Mouse (Mus musculus) sigmoid colon, adult 10 weeks (tissue): Measurements from ENCODE around the gene Gpha2. TPM values are rescaled to one million over a fixed set of nuclear protein-coding genes. Genes with fewer than 3 reads are reported as not detected.

Source experiments
- polyA plus RNA-seq: library from polyadenylated mRNA; stranded (reverse); fragments of 350-450 nt; fragmentation: Illumina TruSeq; extraction: RNeasy Lipid Tissue Mini Kit (QIAGEN cat#74804); gene quantifications from one replicate; pipeline ENCODE4 v1.2.3, GENCODE M21; 2014; ENCODE audit warnings: low read depth, low replicate concordance

Gene Gpha2
- not detected for polyA plus RNA-seq

DNA sequence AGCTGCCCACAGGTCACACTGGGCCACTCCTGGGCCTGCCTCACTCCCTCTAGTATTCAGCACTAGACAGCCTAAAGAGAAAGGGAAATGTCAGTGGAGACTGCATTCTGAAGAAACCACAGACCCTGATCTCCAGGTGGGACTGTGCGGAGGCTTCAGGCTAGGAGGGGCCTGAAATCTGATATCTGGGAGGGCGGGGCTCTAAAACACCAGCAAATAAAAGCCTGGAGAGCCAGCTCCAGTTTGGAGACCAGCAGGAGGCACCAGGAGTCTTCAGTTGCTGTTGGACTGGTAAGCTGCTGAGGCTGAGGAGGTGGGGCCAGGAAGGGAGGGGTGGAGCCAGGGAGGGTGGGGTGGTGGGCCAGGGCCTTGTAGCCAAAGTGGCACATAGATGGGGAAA, at the start of gene Gpha2:
Gpha2 (plus strand) TSS at position 246 of the 400 bp plus-strand sequence.

DNA sequence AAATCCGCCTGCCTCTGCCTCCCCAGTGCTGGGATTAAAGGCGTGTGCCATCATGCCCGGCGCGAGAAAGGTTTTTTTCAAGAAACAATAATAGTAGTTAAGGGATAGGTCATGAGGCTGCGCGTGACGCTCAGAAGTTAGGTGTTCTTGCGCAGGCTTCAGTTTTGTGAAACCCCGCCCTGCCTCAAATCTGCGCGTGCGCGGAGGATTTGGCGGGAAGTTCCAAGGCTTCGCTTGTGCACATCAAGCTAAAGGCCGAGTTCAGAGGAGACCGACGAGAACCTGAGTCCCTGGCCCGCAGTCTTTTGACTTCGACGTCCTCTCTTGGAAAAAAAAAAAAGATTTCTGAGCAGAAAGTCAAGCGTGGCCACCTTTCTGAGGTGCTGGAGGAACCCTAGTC, 42.0 kb upstream of the Gpha2 start, which contains the start of gene Majin:
Majin (plus strand) TSS at position 258 of the 400 bp plus-strand sequence.

DNA sequence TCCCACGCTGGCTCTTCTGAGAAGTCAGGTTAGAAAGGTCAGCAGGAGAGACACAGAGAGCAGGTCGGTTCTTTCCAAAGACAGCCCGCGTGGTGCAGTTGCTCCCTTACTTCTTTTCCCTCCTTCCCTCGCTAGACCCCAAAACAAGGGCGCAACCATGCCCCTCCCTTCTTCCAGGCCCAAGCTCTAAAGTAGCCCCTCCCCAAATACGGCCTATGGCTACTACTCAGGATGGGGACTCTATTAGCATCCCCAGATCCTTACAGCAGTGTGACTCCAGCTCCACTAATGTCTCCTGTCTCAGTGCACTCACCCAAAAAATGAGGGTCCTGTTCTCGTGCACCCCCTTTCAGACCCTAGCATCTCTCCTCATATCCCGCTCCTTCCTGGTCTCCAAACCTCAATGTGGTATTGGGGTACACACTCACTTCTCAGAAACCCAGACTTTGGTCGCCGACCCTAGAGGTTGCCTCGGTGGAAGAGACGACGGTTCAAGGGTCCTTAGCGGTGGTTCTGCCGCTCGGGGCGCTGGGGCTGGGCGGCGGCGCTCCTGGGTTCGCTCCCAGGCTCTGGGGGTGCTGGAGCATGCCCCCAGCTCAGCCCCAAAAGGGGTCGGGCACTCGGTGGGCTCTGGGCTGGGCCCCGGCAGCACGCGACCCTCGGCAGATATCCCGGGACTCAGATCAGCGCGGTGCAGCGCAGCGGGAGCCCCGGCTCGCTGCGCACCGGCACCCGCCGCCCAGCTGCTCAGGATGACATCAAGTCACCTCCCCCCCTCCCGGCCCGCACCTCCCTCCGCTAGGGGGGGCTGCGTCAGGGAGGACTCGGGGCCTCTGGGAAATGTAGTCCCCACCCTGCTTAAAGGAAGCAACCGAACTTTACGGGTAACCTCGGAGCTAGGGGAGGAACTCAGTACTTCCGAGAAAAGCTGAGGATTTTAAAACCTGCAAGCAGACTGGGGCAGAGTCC, 9.2 kb downstream of the Gpha2 start, which contains the start of gene Ppp2r5b:
Ppp2r5b (minus strand) TSS at position 789 of the 969 bp plus-strand sequence.

DNA sequence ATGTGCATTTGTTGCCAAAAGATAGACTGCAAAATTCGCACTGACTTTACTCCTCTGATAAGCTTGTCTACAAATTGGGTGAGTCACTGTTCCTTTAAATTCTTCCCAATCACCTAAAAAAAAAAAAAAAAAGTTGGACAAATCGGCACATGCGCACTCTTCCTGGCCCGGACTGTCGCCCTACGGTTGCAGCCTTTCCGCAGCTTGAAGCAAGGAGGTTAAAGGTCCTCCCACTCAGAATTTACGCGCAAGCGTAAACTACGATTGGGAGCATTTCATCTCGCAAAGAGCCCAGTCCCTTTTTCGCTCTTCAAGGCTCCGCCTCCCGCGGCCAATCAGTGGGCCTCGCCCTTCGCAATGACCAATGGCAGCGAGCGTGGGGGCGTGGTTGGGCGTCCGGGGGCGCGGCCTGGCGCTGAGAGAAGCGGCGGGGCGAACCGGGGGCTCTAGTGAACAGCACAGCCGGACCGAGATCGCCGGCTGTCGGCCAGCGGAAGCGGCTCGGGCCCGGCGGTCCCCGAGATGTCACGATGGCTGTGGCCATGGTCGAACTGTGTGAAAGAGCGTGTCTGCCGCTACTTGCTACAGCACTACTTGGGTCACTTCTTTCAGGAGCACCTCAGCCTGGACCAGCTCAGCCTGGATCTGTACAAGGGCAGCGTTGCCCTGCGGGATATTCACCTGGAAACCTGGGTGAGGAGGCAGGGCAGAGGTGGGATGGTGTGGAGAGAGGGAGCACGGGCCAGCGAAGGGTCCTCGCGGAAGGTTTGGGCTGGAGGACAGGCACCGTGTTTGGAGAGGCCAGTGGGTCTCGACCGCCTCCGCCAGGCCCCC, 15.3 kb downstream of the Gpha2 start, which contains the start of gene Atg2a:
Atg2a (plus strand) TSS at position 395 of the 834 bp plus-strand sequence.

DNA sequence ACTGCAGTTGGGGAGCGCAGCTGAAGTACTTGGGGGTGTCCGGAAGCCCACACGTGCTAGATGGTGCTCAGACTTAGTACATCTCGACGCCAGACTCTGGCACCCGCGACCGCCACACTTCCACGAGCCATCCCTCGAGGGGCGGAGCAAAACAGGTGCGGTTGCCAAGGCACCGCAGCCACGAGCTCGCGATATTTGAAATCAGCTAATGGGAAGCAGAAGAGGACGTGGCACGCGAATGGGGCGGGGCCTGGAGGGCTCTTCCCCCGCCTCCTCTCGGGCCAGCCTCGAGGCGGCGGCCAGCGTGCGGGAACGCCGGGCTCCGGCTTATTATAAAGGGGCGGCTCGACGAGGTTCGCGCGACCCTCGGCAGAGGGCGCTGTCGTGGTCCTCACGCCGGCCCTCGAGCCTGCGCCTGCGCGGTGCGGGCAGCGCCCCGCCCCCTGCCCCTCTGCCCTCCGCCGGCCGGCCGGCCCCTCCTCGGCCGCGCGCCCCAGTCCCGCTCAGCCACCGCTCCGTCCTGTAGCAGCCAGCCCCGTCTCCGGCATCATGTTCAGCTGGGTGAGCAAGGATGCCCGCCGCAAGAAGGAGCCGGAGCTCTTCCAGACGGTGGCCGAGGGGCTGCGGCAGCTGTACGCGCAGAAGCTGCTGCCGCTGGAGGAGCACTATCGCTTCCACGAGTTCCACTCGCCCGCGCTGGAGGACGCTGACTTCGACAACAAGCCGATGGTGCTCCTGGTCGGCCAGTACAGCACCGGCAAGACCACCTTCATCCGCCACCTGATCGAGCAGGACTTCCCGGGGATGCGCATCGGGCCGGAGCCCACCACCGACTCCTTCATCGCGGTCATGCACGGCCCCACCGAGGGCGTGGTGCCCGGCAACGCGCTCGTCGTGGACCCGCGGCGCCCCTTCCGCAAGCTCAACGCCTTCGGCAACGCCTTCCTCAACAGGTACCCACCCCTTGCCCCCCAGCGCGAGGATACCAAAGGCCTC, 50.5 kb downstream of the Gpha2 start, which contains the start of gene Ehd1:
Ehd1 (plus strand) TSS at position 300 of the 996 bp plus-strand sequence.

Other genes starting within 250 kb of the Gpha2 start
- not detected for gene Slc22a20, start 240.2 kb upstream of the Gpha2 start, polyA plus RNA-seq
- gene Capn1, start 210.5 kb upstream of the Gpha2 start, polyA plus RNA-seq, result 2.7 TPM
- gene Syvn1, start 179.8 kb upstream of the Gpha2 start, polyA plus RNA-seq, result 1.1 TPM
- gene Mrpl49, start 168.6 kb upstream of the Gpha2 start, polyA plus RNA-seq, result 24.2 TPM
- gene Fau, start 168.5 kb upstream of the Gpha2 start, polyA plus RNA-seq, result 18.5 TPM
- not detected for gene Znhit2, start 165.2 kb upstream of the Gpha2 start, polyA plus RNA-seq
- gene Tm7sf2, start 158.0 kb upstream of the Gpha2 start, polyA plus RNA-seq, result 3.7 TPM
- 13.1 TPM for gene Vps51, start 149.1 kb upstream of the Gpha2 start, polyA plus RNA-seq
- gene Tmem262, start 146.3 kb upstream of the Gpha2 start, polyA plus RNA-seq, result not detected
- gene Gm28374, start 144.1 kb upstream of the Gpha2 start, polyA plus RNA-seq, result not detected
- gene Zfpl1, start 141.4 kb upstream of the Gpha2 start, polyA plus RNA-seq, result 0.69 TPM
- 3.0 TPM for gene Cdca5, start 141.4 kb upstream of the Gpha2 start, polyA plus RNA-seq
- not detected for gene AC131692.1, start 132.0 kb upstream of the Gpha2 start, polyA plus RNA-seq
- gene Naaladl1, start 120.6 kb upstream of the Gpha2 start, polyA plus RNA-seq, result 1.5 TPM
- gene Sac3d1, start 107.7 kb upstream of the Gpha2 start, polyA plus RNA-seq, result 0.82 TPM
- gene Snx15, start 98.1 kb upstream of the Gpha2 start, polyA plus RNA-seq, result 6.2 TPM
- gene Batf2, start 85.4 kb upstream of the Gpha2 start, polyA plus RNA-seq, result 1.2 TPM
- 3.0 TPM for gene Arl2, start 84.8 kb upstream of the Gpha2 start, polyA plus RNA-seq
- not detected for gene Majin, start 42.0 kb upstream of the Gpha2 start, polyA plus RNA-seq
- gene Ppp2r5b, start 9.5 kb downstream of the Gpha2 start, polyA plus RNA-seq, result 0.50 TPM
- 0.32 TPM for gene Atg2a, start 15.3 kb downstream of the Gpha2 start, polyA plus RNA-seq
- 8.5 TPM for gene Ehd1, start 50.3 kb downstream of the Gpha2 start, polyA plus RNA-seq
- 7.5 TPM for gene Cdc42bpg, start 80.1 kb downstream of the Gpha2 start, polyA plus RNA-seq
- 4.4 TPM for gene Men1, start 108.6 kb downstream of the Gpha2 start, polyA plus RNA-seq
- gene Map4k2, start 114.8 kb downstream of the Gpha2 start, polyA plus RNA-seq, result 6.6 TPM
- gene Sf1, start 137.3 kb downstream of the Gpha2 start, polyA plus RNA-seq, result 156 TPM
- 4.2 TPM for gene Pygm, start 158.0 kb downstream of the Gpha2 start, polyA plus RNA-seq
- 4.7 TPM for gene Rasgrp2, start 173.0 kb downstream of the Gpha2 start, polyA plus RNA-seq
- gene Nrxn2, start 192.4 kb downstream of the Gpha2 start, polyA plus RNA-seq, result 0.16 TPM